Mouse (Mus musculus) lung, adult 10 weeks (tissue): Measurements from ENCODE around the gene Irf2bp1. TPM values are rescaled to one million over a fixed set of nuclear protein-coding genes. Genes with fewer than 3 reads are reported as not detected.

Experiments
- polyA plus RNA-seq: library from polyadenylated mRNA; stranded (reverse); fragments of 350-450 nt; fragmentation: Illumina TruSeq; extraction: RNeasy Lipid Tissue Mini Kit (QIAGEN cat#74804); gene quantifications from one replicate; pipeline ENCODE4 v1.2.3, GENCODE M21; 2014; ENCODE audit warnings: low read depth, low replicate concordance; ENCODE audit not compliant: insufficient read depth

The Irf2bp1 gene
- polyA plus RNA-seq, result 19.2 TPM

GRCm38 (mm10) chr7:19003902-19004630, at the start of gene Irf2bp1:
Gene Irf2bp1 (plus strand): TSS chr7:19004044.

GRCm38 (mm10) chr7:18987100-18987499, 16.7 kb upstream of the Irf2bp1 start, which contains the start of gene Nanos2:
Gene Nanos2 (plus strand): TSS chr7:18987400.

GRCm38 (mm10) chr7:18990601-18991295, 13.1 kb upstream of the Irf2bp1 start, which contains the start of gene Mypop:
Gene Mypop (plus strand): TSS chr7:18991245.

GRCm38 (mm10) chr7:19023357-19023814, 19.5 kb downstream of the Irf2bp1 start, which contains the start of gene Foxa3:
Gene Foxa3 (minus strand): TSS chr7:19023538.

GRCm38 (mm10) chr7:19024096-19024506, 20.3 kb downstream of the Irf2bp1 start, which contains the start of gene Sympk:
Gene Sympk (plus strand): TSS chr7:19024377.

GRCm38 (mm10) chr7:19054047-19054776, 50.4 kb downstream of the Irf2bp1 start, which contains the start of gene Rsph6a:
Gene Rsph6a (plus strand): TSS chr7:19054690.

Other genes starting within 250 kb of the Irf2bp1 start
- gene Psg19, start 205.5 kb upstream of the Irf2bp1 start, polyA plus RNA-seq, result not detected
- 0.18 TPM for gene Psg17, start 182.4 kb upstream of the Irf2bp1 start, polyA plus RNA-seq
- 19.7 TPM for gene Mill2, start 164.1 kb upstream of the Irf2bp1 start, polyA plus RNA-seq
- 36.8 TPM for gene Pglyrp1, start 132.7 kb upstream of the Irf2bp1 start, polyA plus RNA-seq
- gene Ccdc61, start 93.6 kb upstream of the Irf2bp1 start, polyA plus RNA-seq, result 11.3 TPM
- gene Nova2, start 78.2 kb upstream of the Irf2bp1 start, polyA plus RNA-seq, result 2.6 TPM
- gene Nanos2, start 16.6 kb upstream of the Irf2bp1 start, polyA plus RNA-seq, result not detected
- 2.8 TPM for gene Mypop, start 12.8 kb upstream of the Irf2bp1 start, polyA plus RNA-seq
- gene Foxa3, start 19.5 kb downstream of the Irf2bp1 start, polyA plus RNA-seq, result 0.19 TPM
- gene Sympk, start 20.3 kb downstream of the Irf2bp1 start, polyA plus RNA-seq, result 35.7 TPM
- not detected for gene Rsph6a, start 50.6 kb downstream of the Irf2bp1 start, polyA plus RNA-seq
- 27.0 TPM for gene Dmwd, start 72.2 kb downstream of the Irf2bp1 start, polyA plus RNA-seq
- gene Dmpk, start 79.8 kb downstream of the Irf2bp1 start, polyA plus RNA-seq, result 30.8 TPM
- 6.2 TPM for gene Six5, start 90.5 kb downstream of the Irf2bp1 start, polyA plus RNA-seq
- gene Gm4969, start 114.3 kb downstream of the Irf2bp1 start, polyA plus RNA-seq, result not detected
- 5.1 TPM for gene Fbxo46, start 115.8 kb downstream of the Irf2bp1 start, polyA plus RNA-seq
- gene Qpctl, start 145.2 kb downstream of the Irf2bp1 start, polyA plus RNA-seq, result 6.5 TPM
- gene Snrpd2, start 145.7 kb downstream of the Irf2bp1 start, polyA plus RNA-seq, result 65.6 TPM
- 0.12 TPM for gene Gipr, start 162.1 kb downstream of the Irf2bp1 start, polyA plus RNA-seq
- 40.3 TPM for gene Eml2, start 172.4 kb downstream of the Irf2bp1 start, polyA plus RNA-seq
- gene Gpr4, start 208.5 kb downstream of the Irf2bp1 start, polyA plus RNA-seq, result 4.3 TPM
- gene Opa3, start 224.3 kb downstream of the Irf2bp1 start, polyA plus RNA-seq, result 14.0 TPM